Mouse (Mus musculus) CD4-positive helper T cell, adult 2 months (primary cell): ENCODE data around the gene Tymp.

Experiments used
- DNase-seq: peaks from one replicate; pipeline ENCODE4 v3.0.0-alpha.2; 2012; ENCODE audit warnings: low read depth, missing footprints, low spot score

Gene Tymp

GRCm38 (mm10) chr15:89376957-89377356, at the start of gene Tymp:
Gene Tymp, minus strand, starts transcription at chr15:89377039.
- DNase-seq = no peak

- DNase-seq = no peak
Measured at GRCm38 (mm10) chr15:89425711-89426121, 48.9 kb upstream of the Tymp start, which contains the start of gene Cpt1b. Gene Cpt1b, minus strand, starts transcription at chr15:89425863.

GRCm38 (mm10) chr15:89424621-89425020, 47.8 kb upstream of the Tymp start:
- DNase-seq = no peak

GRCm38 (mm10) chr15:89421938-89422337, 45.1 kb upstream of the Tymp start:
- no peak for DNase-seq

DNA sequence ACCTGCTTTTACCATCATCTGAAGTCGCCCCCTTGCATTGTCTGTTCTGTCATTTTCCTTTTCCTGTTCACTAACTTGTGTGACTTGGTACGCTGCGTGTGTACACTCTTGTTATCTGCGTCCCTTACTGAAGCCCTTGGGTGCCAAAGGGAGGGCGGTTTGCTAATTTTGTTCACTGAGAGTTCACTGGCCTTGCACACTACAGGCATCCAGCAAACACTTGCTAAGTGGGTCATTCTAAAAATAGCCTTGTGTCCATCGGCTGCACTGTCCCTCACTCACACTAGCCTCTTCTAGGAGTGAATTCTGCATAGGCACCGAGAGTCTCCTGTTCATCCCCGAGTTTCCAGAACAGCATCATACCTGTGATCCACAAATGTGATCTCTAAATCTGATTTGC, 38.4 kb upstream of the Tymp start:
- DNase-seq = no peak

DNA sequence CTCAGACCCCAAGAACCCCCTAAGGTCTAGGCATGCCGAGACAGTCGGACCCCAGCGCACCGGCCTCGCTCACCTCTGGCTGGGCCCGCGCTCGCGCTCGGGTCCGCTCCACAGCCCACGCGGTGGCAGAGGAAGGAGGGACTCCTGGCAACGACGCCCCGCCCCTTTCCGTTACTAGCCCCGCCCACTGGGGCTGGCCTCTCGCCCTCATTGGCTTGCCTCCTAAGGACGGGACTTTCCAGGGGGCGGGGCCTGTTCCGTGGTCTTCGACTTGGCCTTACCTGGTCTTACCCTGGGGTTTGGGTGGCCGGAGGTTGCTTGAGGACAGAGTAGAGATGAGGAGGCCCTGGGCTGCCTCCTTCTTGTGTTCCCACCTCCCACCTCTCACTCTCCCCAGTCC, 33.3 kb upstream of the Tymp start, which contains the start of gene Syce3:
TSS of gene Syce3 (minus strand) at position 386 of the 400 bp plus-strand sequence.
- no peak for DNase-seq

- DNase-seq = no peak
Measured at GRCm38 (mm10) chr15:89406691-89407090, 29.9 kb upstream of the Tymp start.

GRCm38 (mm10) chr15:89404831-89405623, 28.2 kb upstream of the Tymp start:
- no peak for DNase-seq

GRCm38 (mm10) chr15:89402471-89402870, 25.6 kb upstream of the Tymp start:
- no peak for DNase-seq

DNA sequence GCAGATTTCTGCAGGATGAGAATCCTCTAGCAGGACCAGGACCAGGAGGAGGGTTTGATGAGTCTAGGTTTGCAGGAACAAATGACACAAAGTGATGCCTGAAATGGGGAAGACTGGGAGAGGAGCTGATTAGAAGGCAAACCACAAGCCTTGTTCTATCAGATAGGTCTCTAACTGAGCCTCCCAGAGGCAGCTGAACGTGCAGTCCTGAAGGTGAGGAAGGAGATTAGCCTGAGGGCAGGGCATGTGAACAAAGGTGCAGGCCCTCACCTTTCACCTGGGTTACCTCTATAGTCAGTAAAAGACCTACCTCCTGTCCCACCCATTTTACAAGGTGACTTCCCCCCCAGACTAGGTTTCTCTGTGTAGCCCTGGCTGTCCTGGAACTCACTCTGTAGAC, 22.9 kb upstream of the Tymp start:
- DNase-seq = no peak

DNA sequence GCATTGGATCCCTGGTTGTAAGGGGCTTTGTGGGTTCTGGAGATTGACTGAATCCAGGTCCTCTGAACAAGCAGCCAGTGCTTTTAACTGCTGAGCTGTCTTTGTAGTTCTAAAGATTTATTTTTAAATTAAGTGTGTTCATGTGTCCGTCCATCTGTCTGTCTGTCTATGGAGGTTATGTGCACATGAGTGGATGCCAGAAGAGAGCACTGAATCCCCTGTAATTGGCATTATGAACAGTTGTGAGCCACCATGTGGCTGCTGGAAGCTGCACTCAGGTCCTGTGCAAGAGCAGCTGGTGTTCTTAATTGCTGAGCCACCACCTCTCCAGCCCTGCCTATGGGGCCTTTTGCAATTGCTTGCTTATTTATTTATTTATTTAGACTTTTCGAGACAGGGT, 21.3 kb upstream of the Tymp start:
- DNase-seq = no peak

DNA sequence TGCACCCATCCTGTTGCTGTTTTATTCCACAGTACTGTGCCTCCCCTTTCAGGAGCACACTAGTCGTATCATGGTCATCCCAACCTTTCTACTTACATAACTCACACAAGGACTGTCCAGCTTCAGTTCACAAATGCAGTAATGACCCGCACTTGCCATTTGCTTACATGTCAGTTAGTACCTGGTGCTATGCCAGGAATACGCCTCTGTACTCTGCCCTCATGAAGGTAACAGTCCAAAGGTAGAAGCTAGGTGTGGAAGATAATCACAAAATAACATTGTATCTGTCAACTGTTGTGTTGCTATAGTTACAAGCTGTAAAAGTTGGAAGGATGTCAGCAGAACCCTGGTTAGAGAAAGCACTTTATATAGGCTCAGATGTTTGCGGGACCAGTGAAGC, 20.0 kb upstream of the Tymp start:
- DNase-seq = no peak

GRCm38 (mm10) chr15:89390081-89390480, 13.2 kb upstream of the Tymp start:
- no peak for DNase-seq

DNA sequence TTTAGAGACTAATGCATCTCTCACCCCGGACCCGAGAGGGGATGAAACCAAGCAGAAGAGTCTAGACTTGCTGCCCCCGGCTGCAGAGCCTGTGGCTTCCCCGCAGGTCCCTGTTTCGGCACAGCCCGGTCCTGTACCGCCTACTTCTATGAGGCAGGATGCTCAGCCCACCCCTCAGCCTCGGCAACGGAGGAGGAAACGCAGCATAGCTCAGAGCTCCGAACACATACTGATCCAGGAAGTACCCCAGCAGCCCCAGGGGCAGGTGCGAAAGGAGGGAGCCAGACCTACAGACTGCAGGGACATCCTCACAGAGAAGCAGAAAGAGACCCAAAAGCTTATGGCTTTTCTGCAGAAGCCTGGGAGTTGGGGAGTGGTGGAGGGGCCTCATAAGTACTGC, 10.3 kb upstream of the Tymp start:
- peak; percentile 34 for DNase-seq

- DNase-seq = no peak
Measured at GRCm38 (mm10) chr15:89384617-89385016, 7.8 kb upstream of the Tymp start, which contains the start of gene Klhdc7b. Gene Klhdc7b, plus strand, starts transcription at chr15:89384917.

DNA sequence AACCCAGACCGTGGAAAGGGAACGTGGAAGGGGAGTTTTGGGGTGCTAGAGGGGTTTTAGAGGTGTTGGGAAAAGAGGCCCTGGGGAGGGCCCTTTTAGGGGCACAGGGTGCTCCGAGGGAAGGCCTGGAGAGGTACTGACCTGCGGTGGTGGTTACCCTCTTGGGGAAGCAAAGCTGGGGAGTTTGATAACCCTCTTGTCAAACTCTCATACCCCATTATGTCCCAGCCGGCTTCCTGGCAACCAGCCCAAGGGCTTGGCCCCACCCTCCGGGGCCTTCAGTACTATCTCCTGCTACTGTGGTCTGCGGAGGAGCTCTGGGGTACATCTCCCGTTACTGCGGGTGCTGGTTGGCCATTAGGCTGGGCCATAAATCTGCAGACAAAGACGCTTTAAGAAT, 2.6 kb upstream of the Tymp start:
- DNase-seq = no peak

- no peak for DNase-seq
Measured at GRCm38 (mm10) chr15:89378831-89379401, 2.1 kb upstream of the Tymp start, which contains the start of gene Odf3b. Gene Odf3b, minus strand, starts transcription at chr15:89379282.

- DNase-seq = no peak
Measured at GRCm38 (mm10) chr15:89377938-89378828, 1.3 kb upstream of the Tymp start.

DNA sequence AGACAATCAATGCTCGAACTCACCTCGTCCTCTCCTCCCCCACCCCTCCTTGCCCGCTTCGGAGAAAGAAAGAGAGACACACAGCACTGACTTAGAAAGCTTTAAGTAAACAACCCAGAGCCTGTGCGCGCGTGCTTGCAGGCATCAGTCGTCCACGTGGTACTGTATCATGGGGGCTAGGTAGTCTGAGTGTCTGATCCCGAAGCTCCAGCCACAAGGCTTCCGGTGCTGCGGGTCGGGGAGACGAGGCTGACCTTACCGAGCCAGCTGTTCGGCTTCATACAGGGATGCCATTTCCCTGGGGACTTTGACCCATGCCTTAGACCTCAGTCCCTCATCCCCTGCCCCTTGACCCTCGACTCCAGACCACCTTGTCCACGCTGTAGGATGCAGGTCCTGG, 523 bp upstream of the Tymp start:
- DNase-seq = no peak

DNA sequence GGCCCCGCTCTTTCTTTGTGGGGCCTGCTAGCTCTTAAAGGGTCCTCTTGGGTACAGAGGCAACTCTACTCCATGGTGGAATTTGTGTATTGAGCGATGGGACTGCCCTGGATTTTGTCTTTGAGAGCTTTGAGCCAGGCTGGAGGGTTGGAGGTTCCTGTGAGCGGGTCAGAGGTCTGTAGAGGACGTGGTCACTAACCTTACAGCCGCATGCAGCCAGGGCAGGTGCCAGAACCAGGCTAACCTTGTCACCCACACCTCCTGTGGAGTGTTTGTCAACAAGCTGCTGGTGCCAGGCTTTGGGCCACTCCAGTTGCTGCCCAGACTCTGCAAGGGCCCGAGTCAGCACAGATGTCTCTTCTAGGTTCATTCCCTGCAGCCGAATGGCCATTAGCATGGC, 799 bp downstream of the Tymp start:
- no peak for DNase-seq

- DNase-seq = no peak
Measured at GRCm38 (mm10) chr15:89374801-89375534, 1.9 kb downstream of the Tymp start.
